Mouse (Mus musculus) forebrain, embryonic 14.5 days (tissue): ENCODE results near the gene Thap4. TPM values are rescaled to one million over a fixed set of nuclear protein-coding genes. Genes with fewer than 3 reads are reported as not detected.
"Not testable (repeated sequence)": the region's sequence is repeated elsewhere in the genome, so short reads cannot be mapped to it uniquely, and the experiment has no call there.

ENCODE experiments used
- ATAC-seq: fragments of 200-750 bp; cut with Nextera tagmentation; 2 replicates; pipeline ENCODE4 v1.8.0; 2017; ENCODE audit warnings: mild to moderate bottlenecking, moderate library complexity
- DNase-seq: peaks from one replicate; pipeline ENCODE4 v3.0.0-alpha.2; 2015; ENCODE audit warnings: low spot score
- H3K27ac ChIP-seq: fragments of 300-500 bp; sonication (generic); 2 replicates; pipeline ENCODE4 v1.5.1; 2014; ENCODE audit warnings: low read depth, mild to moderate bottlenecking, control low read depth, low read length, moderate library complexity
- H3K27me3 ChIP-seq: fragments of 300-500 bp; sonication (generic); replicated peaks from 2 replicates; pipeline ENCODE4 v1.6.1; 2014; ENCODE audit warnings: low read length, control low read depth, mixed read lengths; ENCODE audit not compliant: control insufficient read depth, insufficient read depth
- H3K36me3 ChIP-seq: fragments of 300-500 bp; sonication (generic); 2 replicates; pipeline ENCODE4 v1.6.1; 2014; ENCODE audit warnings: low read length, control low read depth; ENCODE audit not compliant: control insufficient read depth, insufficient read depth
- H3K4me1 ChIP-seq: fragments of 300-500 bp; sonication (generic); 2 replicates; pipeline ENCODE4 v1.6.1; 2014; ENCODE audit warnings: antibody characterized with exemption, low read length, control low read depth; ENCODE audit not compliant: control insufficient read depth, insufficient read depth
- H3K4me2 ChIP-seq: fragments of 300-500 bp; sonication (generic); 2 replicates; pipeline ENCODE4 v1.6.1; 2014; ENCODE audit warnings: mild to moderate bottlenecking, control low read depth, low read length
- H3K4me3 ChIP-seq: fragments of 300-500 bp; sonication (generic); 2 replicates; pipeline ENCODE4 v1.5.1; 2014; ENCODE audit warnings: low read depth, low read length, control low read depth
- H3K9ac ChIP-seq: fragments of 300-500 bp; sonication (generic); 2 replicates; pipeline ENCODE4 v1.6.1; 2014; ENCODE audit warnings: mild to moderate bottlenecking, low read length, control low read depth, moderate library complexity
- H3K9me3 ChIP-seq: fragments of 300-500 bp; sonication (generic); replicated peaks from 2 replicates; pipeline ENCODE4 v1.6.1; 2016; ENCODE audit warnings: low read length, control low read depth, mixed read lengths; ENCODE audit not compliant: control insufficient read depth
- WGBS: fragments of 180-500 bp; shearing (Covaris S2); extraction: QIAGEN DNeasy Blood & Tissue Kit; methylation state at CpG from one replicate; pipeline ENCODE4 v1.1.7; 2014; 5-methylcytosine and 5-hydroxymethylcytosine counted together
- polyA plus RNA-seq: library from polyadenylated mRNA; unstranded; fragments of >200 nt; fragmentation: Nextera tagmentation; extraction: Ambion mirVana; gene quantifications from 2 replicates; pipeline ENCODE4 v1.2.1, GENCODE M21; 2014

Thap4 gene
- polyA plus RNA-seq, 1 experiment from 2014 or later = 38.4 TPM

GRCm38 (mm10) chr1:93776686-93777085, 22.0 kb upstream of the Thap4 start:
- WGBS = 88% methylated on average over 5 of the region's 5 CpGs
- Histone ChIP-seq H3K27ac (no peak overlapping the region), H3K9ac (no peak overlapping the region), H3K4me2 (no peak overlapping the region), H3K9me3 (no peaks in the 10 kb centered on the region), H3K4me1 (no peaks in the 10 kb centered on the region), H3K36me3 (peaks cover 73% of the 10 kb centered on the region), H3K27me3 (no peaks in the 10 kb centered on the region), H3K4me3 (no peak overlapping the region)
- DNase-seq (no peak), ATAC-seq (no peak)

DNA sequence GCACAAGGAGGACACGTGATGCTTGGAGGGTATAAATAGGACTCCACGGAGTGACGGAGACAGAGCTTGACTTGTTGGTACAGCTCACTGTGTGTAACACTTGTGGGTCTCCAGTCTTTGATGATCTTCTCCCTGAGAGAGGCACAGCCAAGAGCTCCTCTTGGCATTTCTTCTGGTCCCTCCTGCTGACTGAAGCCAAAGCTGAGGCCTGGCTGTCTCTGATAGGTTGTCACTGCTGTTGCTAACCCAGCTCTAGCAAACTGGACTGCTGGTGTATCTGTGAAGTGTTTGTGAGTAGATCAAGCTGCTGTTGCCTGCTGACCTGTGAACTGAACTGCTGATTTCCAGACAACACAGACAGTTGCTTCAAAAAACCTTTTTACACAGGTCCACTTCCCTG, 15.2 kb upstream of the Thap4 start:
- Histone ChIP-seq H3K27me3 (no peaks in the 10 kb centered on the region), H3K4me1 (no peaks in the 10 kb centered on the region), H3K9me3 (no peaks in the 10 kb centered on the region), H3K4me3 (no peak overlapping the region), H3K27ac (no peak overlapping the region), H3K9ac (no peak overlapping the region), H3K4me2 (no peak overlapping the region), H3K36me3 (peaks cover 36% of the 10 kb centered on the region)
- WGBS = 96% methylated on average over 3 of the region's 3 CpGs
- ATAC-seq (no peak), DNase-seq (no peak)

GRCm38 (mm10) chr1:93767600-93767999, 12.9 kb upstream of the Thap4 start:
- WGBS = 94% methylated on average over 6 of the region's 6 CpGs
- Histone ChIP-seq H3K27me3 (no peaks in the 10 kb centered on the region), H3K27ac (no peak overlapping the region), H3K4me1 (no peaks in the 10 kb centered on the region), H3K9ac (no peak overlapping the region), H3K9me3 (no peaks in the 10 kb centered on the region), H3K4me2 (no peak overlapping the region), H3K4me3 (no peak overlapping the region), H3K36me3 (peaks cover 19% of the 10 kb centered on the region)
- ATAC-seq = no peak
- DNase-seq = no peak

DNA sequence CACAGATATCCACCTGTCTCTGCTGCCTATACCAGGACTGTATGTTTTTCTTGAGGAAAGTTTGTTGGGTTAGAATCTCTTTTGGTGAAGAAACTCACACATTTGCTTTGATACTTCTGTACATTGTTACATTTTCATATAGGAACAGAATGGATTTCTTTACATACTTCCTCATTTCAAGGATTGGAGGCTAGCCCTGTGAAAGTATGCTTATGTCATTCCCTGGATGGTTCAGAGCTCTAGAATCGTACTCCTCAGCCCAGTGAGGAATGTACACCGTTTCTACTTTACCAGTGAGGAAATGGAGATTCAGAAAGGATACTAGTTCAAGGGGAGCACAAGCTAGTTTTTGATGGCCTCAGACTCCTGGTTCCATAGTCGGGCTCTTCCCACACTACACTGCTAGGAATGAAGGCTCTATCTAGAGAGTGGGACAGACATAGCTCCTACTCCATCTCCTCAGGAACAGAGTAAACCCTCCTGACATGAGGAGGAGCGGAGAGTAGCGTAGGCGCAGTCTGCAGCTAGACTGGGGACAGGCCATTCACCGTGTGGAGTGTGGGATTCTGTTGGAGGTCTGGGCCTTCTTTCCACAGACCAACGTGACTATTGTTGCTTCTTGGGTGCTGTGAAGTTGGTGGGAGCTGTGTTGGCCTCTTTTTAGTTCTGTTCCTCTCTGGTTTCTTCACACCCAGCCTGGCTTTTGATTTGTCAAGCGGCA, 10.4 kb upstream of the Thap4 start:
- Histone ChIP-seq H3K4me1 (no peaks in the 10 kb centered on the region), H3K9me3 (no peaks in the 10 kb centered on the region), H3K4me3 (no peak overlapping the region), H3K36me3 (peaks cover 13% of the 10 kb centered on the region), H3K27me3 (no peaks in the 10 kb centered on the region), H3K4me2 (no peak overlapping the region), H3K9ac (no peak overlapping the region), H3K27ac (no peak overlapping the region)
- ATAC-seq (no peak), DNase-seq (no peak)
- 96% methylated on average over 9 of the region's 9 CpGs for WGBS

DNA sequence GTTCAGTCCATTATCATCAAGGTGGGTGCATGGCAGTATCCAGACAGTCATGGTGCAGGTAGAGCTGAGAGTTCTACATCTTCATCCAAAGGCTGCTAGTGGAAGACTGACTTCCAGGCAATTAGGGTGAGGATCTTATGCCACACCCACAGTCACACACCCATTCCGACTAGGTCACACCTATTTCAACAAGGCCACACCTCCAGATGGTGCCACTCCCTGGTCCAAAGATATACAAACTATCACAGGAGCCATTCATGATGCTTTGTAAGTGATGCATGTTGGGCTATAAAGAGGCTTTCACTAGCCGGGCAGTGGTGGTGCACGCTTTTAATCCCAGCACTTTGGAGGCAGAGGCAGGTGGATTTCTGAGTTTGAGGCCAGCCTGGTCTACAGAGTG, 8.9 kb upstream of the Thap4 start:
- H3K27ac ChIP-seq, H3K9ac ChIP-seq, H3K36me3 ChIP-seq, DNase-seq, H3K4me1 ChIP-seq, H3K9me3 ChIP-seq, H3K4me3 ChIP-seq, H3K4me2 ChIP-seq, H3K27me3 ChIP-seq, ATAC-seq: not testable (repeated sequence)
- 91% methylated on average over 3 of the region's 3 CpGs for WGBS

GRCm38 (mm10) chr1:93760076-93760475, 5.4 kb upstream of the Thap4 start:
- Histone ChIP-seq H3K36me3 (no peaks in the 10 kb centered on the region), H3K9ac (no peak overlapping the region), H3K4me1 (0 out of 2 replicates have a peak, but pooled peaks cover 8% of the 10 kb centered on the region), H3K9me3 (no peaks in the 10 kb centered on the region), H3K27ac (no peak overlapping the region), H3K4me3 (no peak overlapping the region), H3K4me2 (no peak overlapping the region), H3K27me3 (no peaks in the 10 kb centered on the region)
- DNase-seq = no peak
- 100% methylated on average over 1 of the region's 1 CpGs for WGBS
- ATAC-seq = no peak

DNA sequence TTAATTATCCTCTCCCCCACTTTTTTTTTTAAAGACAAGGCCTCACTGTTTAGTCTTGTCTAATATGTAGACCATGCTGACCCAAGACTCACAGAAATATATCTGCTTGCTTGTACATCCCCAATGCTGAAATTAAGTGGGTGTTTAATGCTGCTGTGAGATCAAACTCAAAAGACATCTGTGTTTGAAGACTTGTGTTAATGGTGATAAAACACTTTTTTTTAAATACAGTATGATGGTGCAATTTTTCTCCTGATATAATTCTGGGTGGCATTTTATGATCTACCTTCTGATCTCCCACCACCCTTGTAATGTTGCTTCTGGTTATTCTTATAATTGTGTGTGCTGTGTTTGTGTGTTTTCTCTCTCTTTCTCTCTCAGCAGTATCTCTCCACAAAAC, 1.5 kb upstream of the Thap4 start:
- H3K4me3 ChIP-seq = no peak overlapping the region; the same call in 1 of the 2 replicates
- DNase-seq (no peak), ATAC-seq (no peak)
- H3K9ac ChIP-seq = no peak overlapping the region
- H3K36me3 ChIP-seq = no peaks in the 10 kb centered on the region
- H3K27me3 ChIP-seq = no peaks in the 10 kb centered on the region
- no peaks in the 10 kb centered on the region for H3K9me3 ChIP-seq
- H3K4me1 ChIP-seq = peaks cover 15% of the 10 kb centered on the region
- peak overlapping the region; percentile 59 for H3K4me2 ChIP-seq
- H3K27ac ChIP-seq = no peak overlapping the region

GRCm38 (mm10) chr1:93755618-93756017, 954 bp upstream of the Thap4 start:
- WGBS = 25% methylated on average over 7 of the region's 7 CpGs
- DNase-seq (no peak), ATAC-seq (no peak)
- H3K9ac ChIP-seq = peak overlapping the region; percentile 91
- H3K36me3 ChIP-seq = peaks cover under 1% of the 10 kb centered on the region
- H3K4me3 ChIP-seq = peak overlapping the region; percentile 96
- H3K9me3 ChIP-seq = no peaks in the 10 kb centered on the region
- H3K4me1 ChIP-seq = peaks cover 15% of the 10 kb centered on the region
- H3K27me3 ChIP-seq = no peaks in the 10 kb centered on the region
- peak overlapping the region; percentile 59 for H3K4me2 ChIP-seq
- no peak overlapping the region for H3K27ac ChIP-seq

DNA sequence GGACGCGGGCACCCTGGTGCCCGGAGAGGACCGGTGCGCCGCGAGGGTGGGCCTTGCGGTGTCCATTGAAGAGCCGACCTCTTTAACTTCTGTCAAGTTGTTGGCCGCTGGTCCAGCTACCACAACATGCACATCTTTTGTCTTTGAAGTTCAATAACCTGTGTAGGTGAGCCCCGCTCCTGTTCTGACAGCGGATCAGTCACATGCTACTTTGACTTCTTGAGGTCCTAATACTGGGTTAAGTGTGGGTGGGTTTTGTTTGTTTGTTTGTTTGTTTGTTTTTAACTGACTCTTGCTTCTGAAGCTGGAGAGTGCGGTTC, 587 bp upstream of the Thap4 start:
- H3K27me3 ChIP-seq = no peaks in the 10 kb centered on the region
- H3K36me3 ChIP-seq = peaks cover 4% of the 10 kb centered on the region
- H3K4me1 ChIP-seq = peaks cover 15% of the 10 kb centered on the region
- no peak for ATAC-seq
- H3K9ac ChIP-seq = peak overlapping the region; percentile 91
- peak; percentile 32 for DNase-seq
- peak overlapping the region; percentile 59 for H3K4me2 ChIP-seq
- under 1% methylated on average over 13 of the region's 13 CpGs for WGBS
- peak overlapping the region; percentile 96 for H3K4me3 ChIP-seq
- H3K9me3 ChIP-seq = no peaks in the 10 kb centered on the region
- H3K27ac ChIP-seq = peak overlapping the region; percentile 82
